9 mouse cellular contexts compared by ENCODE assay signal in the genomic region with DNA sequence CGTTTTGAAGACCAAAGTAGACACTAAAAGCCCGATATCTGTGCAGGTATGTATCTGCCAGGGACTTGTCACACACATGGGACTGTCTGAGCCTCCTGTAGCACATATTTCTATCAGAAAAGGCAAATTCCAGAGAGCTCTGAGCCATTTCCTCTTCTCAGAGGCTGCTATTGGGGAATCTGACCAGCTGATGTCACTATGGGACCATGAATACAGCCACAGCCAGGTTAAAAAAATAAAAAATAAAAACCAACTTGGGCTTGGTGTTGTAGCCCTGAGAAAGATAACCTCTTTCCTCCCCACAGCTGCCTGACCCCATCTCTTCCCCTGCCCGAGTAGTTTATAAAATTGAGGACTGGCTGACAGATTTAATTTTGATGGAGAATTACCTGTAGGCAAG. TPM values are rescaled to one million over a fixed set of nuclear protein-coding genes. Genes with fewer than 3 reads are reported as not detected.
DNase-seq lines count a peak whose midpoint lies in the region; ATAC-seq and TF ChIP-seq lines count a peak whose summit lies in the region.
"Had no signal": no experiment of that assay in that cellular context is flagged by ENCODE, and none has a peak within 500 bp of the region (broad histone marks: within the 10 kb centered on the region; RNA-seq: fewer than 3 reads in every experiment).

No protein-coding gene starts in this region.

- no peak overlapping the region for H3K9ac ChIP-seq in hindbrain, postnatal 0 days (replicated peaks; ENCODE audit: low read length)
- H3K9ac ChIP-seq: liver, embryonic 15.5 days had no signal

- no peaks in the 10 kb centered on the region for H3K27me3 ChIP-seq in hindbrain, postnatal 0 days (ENCODE audit: insufficient read depth, low read length)
- H3K27me3 ChIP-seq: liver, embryonic 15.5 days had no signal

- peak; percentile 72 for TF ChIP-seq CTCF in hindbrain, postnatal 0 days (IDR thresholded peaks at IDR 0.05; ENCODE audit: low read depth)

- H3K27ac ChIP-seq in hindbrain, postnatal 0 days: no peak overlapping the region
- H3K27ac ChIP-seq: liver, embryonic 15.5 days had no signal

- no peak overlapping the region for H3K4me3 ChIP-seq in hindbrain, postnatal 0 days (ENCODE audit: low read length)
- H3K4me3 ChIP-seq: liver, embryonic 15.5 days had no signal

- ATAC-seq in hindbrain, postnatal 0 days: peak; percentile 32; the same call in 1 of the 2 replicates
- ATAC-seq in megakaryocyte progenitor cell, adult 5-6 weeks (replicated peaks; ENCODE audit: poor library complexity): peak; percentile 44; the same call in 1 of the 2 replicates
- ATAC-seq in erythroblast, adult 5-6 weeks (replicated peaks; ENCODE audit: low FRiP score, poor library complexity, severe bottlenecking): no peak

- H3K9me3 ChIP-seq in hindbrain, postnatal 0 days (ENCODE audit: low read length): no peaks in the 10 kb centered on the region
- H3K9me3 ChIP-seq: liver, embryonic 15.5 days had no signal

- no peaks in the 10 kb centered on the region for H3K4me1 ChIP-seq in hindbrain, postnatal 0 days (ENCODE audit: insufficient read depth, low read length)
- H3K4me1 ChIP-seq: liver, embryonic 15.5 days had no signal

- H3K36me3 ChIP-seq in hindbrain, postnatal 0 days (ENCODE audit: insufficient read depth, low read length): no peaks in the 10 kb centered on the region
- H3K36me3 ChIP-seq: liver, embryonic 15.5 days had no signal

- H3K4me2 ChIP-seq in hindbrain, postnatal 0 days (ENCODE audit: low read depth, low read length): no peak overlapping the region
- H3K4me2 ChIP-seq: liver, embryonic 15.5 days had no signal

- DNase-seq in heart, postnatal 10 days: peak; percentile 24 to 48
- DNase-seq in heart, adult 9 months (ENCODE audit: low spot score in 2 of 2): no peak
- DNase-seq in A20 (ENCODE audit: low read depth, low spot score) (peak; percentile 30), ZHBTc4 (ENCODE audit: low read depth, low spot score) (peak; percentile 16)
- DNase-seq in hindbrain, postnatal 0 days (ENCODE audit: low spot score): peak; percentile 74
- DNase-seq in yolk sac, embryonic 10.5 days (ENCODE audit: low spot score): no peak

- intact Hi-C loops in heart, postnatal 10 days (cut with DNase I): loop anchor here (1.0 kb wide), 1 partner anchor 76 kb away; no protein-coding TSS in a partner anchor

- 65% methylated on average over 3 of the region's 3 CpGs for WGBS in hindbrain, postnatal 0 days

RNA-seq across cellular contexts. Expression of gene Eef1e1, which starts 31.2 kb away (rescaled TPM):
- total RNA-seq in heart, postnatal 10 days (2021): 10 to 100 TPM; 12.9 to 15.9 TPM
- 24.5 and 36.6 TPM in 2 replicates for total RNA-seq in hindbrain, postnatal 0 days (2014; rRNA removed)
- polyA plus RNA-seq in hindbrain, postnatal 0 days (2015; fragmentation: Nextera tagmentation; extraction: Ambion mirVana): 105 and 107 TPM in 2 replicates
- 55.4 and 63.3 TPM in 2 replicates for total RNA-seq in megakaryocyte progenitor cell, adult 5-6 weeks (2015)
- 43.5 and 52.9 TPM in 2 replicates for total RNA-seq in megakaryocyte progenitor cell, adult 5-6 weeks (2017)
- total RNA-seq in erythroblast, adult 5-6 weeks (2015; ENCODE audit: low replicate concordance): 1.9 and 16.1 TPM in 2 replicates
- total RNA-seq in erythroblast, adult 5-6 weeks (2017; ENCODE audit: low replicate concordance): 3.8 and 5.3 TPM in 2 replicates

RNA-seq across cellular contexts. Expression of gene Bloc1s5, which starts 55.1 kb away (rescaled TPM):
- total RNA-seq in heart, postnatal 10 days (2021): 10 to 100 TPM; 10.4 to 13.0 TPM
- total RNA-seq in hindbrain, postnatal 0 days (2014; rRNA removed): 9.7 and 10.1 TPM in 2 replicates
- 22.2 and 23.5 TPM in 2 replicates for polyA plus RNA-seq in hindbrain, postnatal 0 days (2015; fragmentation: Nextera tagmentation; extraction: Ambion mirVana)
- total RNA-seq in megakaryocyte progenitor cell, adult 5-6 weeks (2015): 3.6 and 4.5 TPM in 2 replicates
- 13.0 and 14.7 TPM in 2 replicates for total RNA-seq in megakaryocyte progenitor cell, adult 5-6 weeks (2017)
- 0.38 and 1.3 TPM in 2 replicates for total RNA-seq in erythroblast, adult 5-6 weeks (2015; ENCODE audit: low replicate concordance)
- total RNA-seq in erythroblast, adult 5-6 weeks (2017; ENCODE audit: low replicate concordance): 3.2 and 11.2 TPM in 2 replicates

Comparison
In these comparisons a context has a peak if more than half of its experiments do, and no peak if none do; other contexts are left out.
1. DNase-seq: peak in heart, postnatal 10 days (2 of 2), A20 (single experiment), ZHBTc4 (single experiment) and hindbrain, postnatal 0 days (single experiment); none in heart, adult 9 months (0 of 2) and yolk sac, embryonic 10.5 days (single experiment).